Mouse (Mus musculus): ENCODE measurements around the gene Kif23. TPM values are rescaled to one million over a fixed set of nuclear protein-coding genes. Genes with fewer than 3 reads are reported as not detected.

Kif23 gene
- polyA plus RNA-seq, 1 experiment from 2014 or later: 75.6 TPM

GRCm38 (mm10) chr9:61932009-61932408 lies 14.6 kb downstream of the Kif23 start:
- WGBS: 98% methylated on average over 3 of the region's 3 CpGs
- Histone ChIP-seq H3K9me3 (replicated peaks) (no peaks in the 10 kb centered on the region), H3K27ac (no peak overlapping the region), H3K4me1 (no peaks in the 10 kb centered on the region), H3K4me3 (no peak overlapping the region), H3K9ac (no peak overlapping the region), H3K4me2 (replicated peaks) (no peak overlapping the region), H3K36me3 (peaks cover 77% of the 10 kb centered on the region), H3K27me3 (no peaks in the 10 kb centered on the region)
- ATAC-seq (ENCODE audit: low FRiP score): no peak

- no peaks in the 10 kb centered on the region for H3K4me1 ChIP-seq
- no peak overlapping the region for H3K9ac ChIP-seq
- no peak overlapping the region for H3K4me3 ChIP-seq
- no peaks in the 10 kb centered on the region for H3K9me3 ChIP-seq (replicated peaks)
- no peak overlapping the region for H3K4me2 ChIP-seq (replicated peaks)
- no peak overlapping the region for H3K27ac ChIP-seq
- WGBS: 95% methylated on average over 10 of the region's 10 CpGs
- no peaks in the 10 kb centered on the region for H3K27me3 ChIP-seq
- no peak for ATAC-seq (ENCODE audit: low FRiP score)
- peaks cover 64% of the 10 kb centered on the region for H3K36me3 ChIP-seq
Observed at GRCm38 (mm10) chr9:61925086-61925660, 21.4 kb downstream of the Kif23 start.

GRCm38 (mm10) chr9:61920331-61920730 lies 26.2 kb downstream of the Kif23 start:
- no peak overlapping the region for H3K4me2 ChIP-seq (replicated peaks)
- H3K27me3 ChIP-seq: no peaks in the 10 kb centered on the region
- no peak overlapping the region for H3K27ac ChIP-seq
- no peak for ATAC-seq (ENCODE audit: low FRiP score)
- peaks cover 45% of the 10 kb centered on the region for H3K36me3 ChIP-seq
- H3K9ac ChIP-seq: no peak overlapping the region
- H3K4me1 ChIP-seq: no peaks in the 10 kb centered on the region
- H3K9me3 ChIP-seq (replicated peaks): no peaks in the 10 kb centered on the region
- 96% methylated on average over 6 of the region's 6 CpGs for WGBS
- no peak overlapping the region for H3K4me3 ChIP-seq

- Histone ChIP-seq H3K9me3 (replicated peaks) (no peaks in the 10 kb centered on the region), H3K4me3 (no peak overlapping the region), H3K4me1 (peaks cover 4% of the 10 kb centered on the region; the same call in 1 of the 2 replicates), H3K36me3 (peaks cover 36% of the 10 kb centered on the region), H3K9ac (no peak overlapping the region), H3K4me2 (replicated peaks) (no peak overlapping the region), H3K27me3 (no peaks in the 10 kb centered on the region), H3K27ac (no peak overlapping the region)
- no peak for ATAC-seq (ENCODE audit: low FRiP score)
- WGBS: 94% methylated on average over 5 of the region's 5 CpGs
Observed at GRCm38 (mm10) chr9:61919464-61919863, 27.1 kb downstream of the Kif23 start.

- no peak overlapping the region for H3K4me2 ChIP-seq (replicated peaks)
Observed at GRCm38 (mm10) chr9:61917436-61917835, 29.1 kb downstream of the Kif23 start.

GRCm38 (mm10) chr9:61916986-61917385 lies 29.6 kb downstream of the Kif23 start:
- H3K27me3 ChIP-seq: no peaks in the 10 kb centered on the region
- 95% methylated on average over 3 of the region's 3 CpGs for WGBS
- H3K9me3 ChIP-seq (replicated peaks): no peaks in the 10 kb centered on the region
- H3K4me2 ChIP-seq (replicated peaks): no peak overlapping the region
- no peak overlapping the region for H3K4me3 ChIP-seq
- no peak overlapping the region for H3K27ac ChIP-seq
- ATAC-seq (ENCODE audit: low FRiP score): no peak
- no peak overlapping the region for H3K9ac ChIP-seq
- peaks cover 36% of the 10 kb centered on the region for H3K36me3 ChIP-seq
- H3K4me1 ChIP-seq: peaks cover 11% of the 10 kb centered on the region

More at GRCm38 (mm10) chr9:61917436-61917835, 29.1 kb downstream of the Kif23 start:
- Histone ChIP-seq H3K27ac (no peak overlapping the region), H3K9ac (no peak overlapping the region), H3K4me1 (peaks cover 11% of the 10 kb centered on the region), H3K9me3 (replicated peaks) (no peaks in the 10 kb centered on the region), H3K27me3 (no peaks in the 10 kb centered on the region), H3K36me3 (peaks cover 36% of the 10 kb centered on the region), H3K4me3 (no peak overlapping the region)
- WGBS: 95% methylated on average over 6 of the region's 6 CpGs
- no peak for ATAC-seq (ENCODE audit: low FRiP score)

- H3K27ac ChIP-seq: peak overlapping the region; percentile 95
- peak overlapping the region; percentile 86; the same call in 1 of the 2 replicates for H3K9ac ChIP-seq
- no peak for ATAC-seq (ENCODE audit: low FRiP score)
Observed at GRCm38 (mm10) chr9:61915393-61916005, 31.1 kb downstream of the Kif23 start.

GRCm38 (mm10) chr9:61914917-61915300 lies 31.7 kb downstream of the Kif23 start:
- WGBS: 5% methylated on average over 13 of the region's 13 CpGs
- ATAC-seq (ENCODE audit: low FRiP score): no peak

More at GRCm38 (mm10) chr9:61915393-61916005, 31.1 kb downstream of the Kif23 start:
- Histone ChIP-seq H3K36me3 (peaks cover 42% of the 10 kb centered on the region), H3K4me1 (peaks cover 11% of the 10 kb centered on the region), H3K9me3 (replicated peaks) (no peaks in the 10 kb centered on the region), H3K4me2 (replicated peaks) (peak overlapping the region; percentile 87), H3K4me3 (peak overlapping the region; percentile 88), H3K27me3 (no peaks in the 10 kb centered on the region)
- WGBS: 59% methylated on average over 4 of the region's 4 CpGs

GRCm38 (mm10) chr9:61914203-61914916 lies 32.2 kb downstream of the Kif23 start, which contains the start of gene Rplp1:
Gene Rplp1 (minus strand): TSS chr9:61914542.
- no peaks in the 10 kb centered on the region for H3K27me3 ChIP-seq
- peak within 1 kb of the TSS; percentile 87 for H3K4me2 ChIP-seq (replicated peaks)
- H3K4me3 ChIP-seq: peak within 1 kb of the TSS; percentile 88
- H3K4me1 ChIP-seq: peaks cover 11% of the 10 kb centered on the region
- 0% methylated on average over 70 of the region's 70 CpGs for WGBS
- H3K27ac ChIP-seq: peak within 1 kb of the TSS; percentile 95
- H3K36me3 ChIP-seq: peaks cover 32% of the 10 kb centered on the region
- peak; percentile 96 for ATAC-seq (ENCODE audit: low FRiP score)
- peak within 1 kb of the TSS; percentile 86 for H3K9ac ChIP-seq
- no peaks in the 10 kb centered on the region for H3K9me3 ChIP-seq (replicated peaks)

More at GRCm38 (mm10) chr9:61914917-61915300, 31.7 kb downstream of the Kif23 start:
- peak overlapping the region; percentile 86 for H3K9ac ChIP-seq
- peaks cover 11% of the 10 kb centered on the region for H3K4me1 ChIP-seq
- H3K4me2 ChIP-seq (replicated peaks): peak overlapping the region; percentile 87
- peaks cover 37% of the 10 kb centered on the region for H3K36me3 ChIP-seq
- peak overlapping the region; percentile 95 for H3K27ac ChIP-seq
- no peaks in the 10 kb centered on the region for H3K27me3 ChIP-seq
- no peaks in the 10 kb centered on the region for H3K9me3 ChIP-seq (replicated peaks)
- H3K4me3 ChIP-seq: peak overlapping the region; percentile 88

GRCm38 (mm10) chr9:61911300-61912128 lies 35.1 kb downstream of the Kif23 start:
- Histone ChIP-seq H3K27ac (no peak overlapping the region), H3K4me3 (no peak overlapping the region), H3K27me3 (no peaks in the 10 kb centered on the region), H3K36me3 (peaks cover 24% of the 10 kb centered on the region), H3K4me1 (peaks cover 11% of the 10 kb centered on the region), H3K9ac (no peak overlapping the region), H3K4me2 (replicated peaks) (no peak overlapping the region), H3K9me3 (replicated peaks) (no peaks in the 10 kb centered on the region)
- WGBS: 58% methylated on average over 6 of the region's 6 CpGs
- ATAC-seq (ENCODE audit: low FRiP score): no peak

GRCm38 (mm10) chr9:61910526-61911256 lies 35.9 kb downstream of the Kif23 start:
- no peak overlapping the region for H3K4me3 ChIP-seq
- no peak overlapping the region for H3K9ac ChIP-seq
- H3K4me2 ChIP-seq (replicated peaks): no peak overlapping the region
- WGBS: 48% methylated on average over 20 of the region's 20 CpGs
- H3K9me3 ChIP-seq (replicated peaks): no peaks in the 10 kb centered on the region
- H3K36me3 ChIP-seq: peaks cover 24% of the 10 kb centered on the region
- H3K27ac ChIP-seq: no peak overlapping the region
- peaks cover 11% of the 10 kb centered on the region for H3K4me1 ChIP-seq
- ATAC-seq (ENCODE audit: low FRiP score): no peak
- no peaks in the 10 kb centered on the region for H3K27me3 ChIP-seq

Data from hindbrain, embryonic 12.5 days (tissue).